Mouse (Mus musculus) spleen, postnatal 14 days (tissue): ENCODE results near the gene Ccdc24.

ENCODE experiments used
- DNase-seq, 2 experiments: peaks; one replicate each; pipeline ENCODE4 v3.0.0; 2021 to 2022; ENCODE audit warnings: low spot score in 2 of 2

Ccdc24 gene

GRCm38 (mm10) chr4:117890750-117891149 lies 18.4 kb upstream of the Ccdc24 start:
- no peak for DNase-seq

- DNase-seq = no peak
Observed at GRCm38 (mm10) chr4:117890031-117890430, 17.7 kb upstream of the Ccdc24 start.

GRCm38 (mm10) chr4:117889471-117889870 lies 17.1 kb upstream of the Ccdc24 start:
- no peak for DNase-seq

DNA sequence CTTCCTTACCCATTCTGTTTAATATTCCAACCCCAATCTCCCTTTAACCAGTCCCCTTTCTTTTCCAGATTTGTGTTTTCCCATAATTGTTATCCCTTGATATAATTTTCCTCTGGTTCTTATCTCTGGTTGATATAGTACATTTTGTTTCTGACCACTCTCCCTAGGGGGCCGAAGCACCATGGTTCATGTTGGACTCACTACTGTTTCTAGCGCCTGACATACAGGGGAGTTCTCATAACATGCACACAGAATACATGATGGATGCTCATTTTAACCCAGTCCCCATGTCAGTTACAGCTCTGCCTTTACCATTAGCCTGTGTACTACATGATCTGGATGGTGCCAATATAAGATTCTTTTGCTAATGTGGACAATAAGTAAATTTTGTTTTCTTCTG lies 15.6 kb upstream of the Ccdc24 start:
- no peak for DNase-seq

GRCm38 (mm10) chr4:117887133-117887532 lies 14.8 kb upstream of the Ccdc24 start, which contains the start of gene Atp6v0b:
Atp6v0b (minus strand) TSS chr4:117887333.
- DNase-seq = peak; percentile 85 to 92

DNA sequence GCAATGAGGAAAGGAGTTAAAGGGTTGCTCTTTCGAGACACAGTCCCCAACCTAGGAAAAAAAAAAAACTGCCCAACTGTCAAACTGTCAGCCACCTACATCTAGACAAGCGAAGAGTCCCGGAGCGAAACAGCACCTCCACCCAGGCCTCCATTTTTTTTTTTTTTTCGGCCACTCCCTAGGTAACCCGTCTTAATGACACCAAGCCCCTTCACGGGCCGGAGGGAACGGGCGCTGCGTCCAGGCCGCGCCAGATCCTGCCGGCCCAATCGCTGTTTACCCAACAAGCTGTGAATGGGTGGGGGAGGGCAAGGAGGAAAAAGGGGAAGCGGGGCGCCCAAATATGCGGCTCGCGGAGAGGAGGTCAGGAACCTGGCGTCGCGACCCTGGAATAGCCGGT lies 14.3 kb upstream of the Ccdc24 start:
- DNase-seq = peak in 1 of 2 experiments; percentile 21

GRCm38 (mm10) chr4:117885994-117886393 lies 13.6 kb upstream of the Ccdc24 start:
- DNase-seq = no peak

DNA sequence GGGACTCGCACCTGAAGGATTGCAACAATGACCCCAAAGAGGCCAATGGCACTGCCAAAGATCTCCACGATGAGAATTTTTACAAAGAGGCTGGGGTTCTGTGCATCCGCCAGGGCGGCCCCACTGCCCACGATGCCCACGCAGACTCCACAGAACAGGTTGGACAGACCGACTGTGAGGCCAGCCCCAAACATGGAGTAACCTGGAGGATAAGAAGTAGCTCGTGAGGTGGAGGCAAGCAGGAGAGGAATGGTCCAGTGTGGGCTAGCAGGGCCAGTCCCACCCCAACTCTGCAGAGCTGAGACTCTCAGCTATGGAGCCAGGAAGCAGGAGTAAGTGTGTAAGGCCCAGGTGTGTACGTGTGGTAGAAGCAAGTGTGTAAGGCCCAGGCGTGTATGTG lies 12.7 kb upstream of the Ccdc24 start:
- DNase-seq = no peak

DNA sequence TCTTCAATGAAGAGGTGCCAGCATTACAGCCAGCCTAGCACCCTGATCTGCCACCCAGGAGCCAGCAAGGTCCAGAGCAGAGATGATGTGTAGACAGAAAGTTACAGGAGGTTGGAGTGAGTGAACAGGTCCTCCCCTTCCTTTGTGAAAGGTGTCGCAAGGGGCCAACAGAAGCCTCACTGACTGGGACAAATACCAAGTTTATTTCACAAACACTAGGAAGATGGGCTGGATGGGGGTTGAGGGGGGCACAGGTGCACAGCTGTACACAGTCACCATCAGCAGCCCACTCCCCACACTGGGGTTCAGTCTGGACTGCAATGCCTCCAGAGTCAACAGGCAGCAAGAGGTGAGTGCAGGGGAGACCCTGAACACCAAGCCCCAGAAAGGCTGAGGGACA lies 11.8 kb upstream of the Ccdc24 start:
- no peak for DNase-seq

GRCm38 (mm10) chr4:117882701-117883691 lies 10.6 kb upstream of the Ccdc24 start, which contains the start of gene B4galt2:
B4galt2 (minus strand) TSS chr4:117883487.
- no peak for DNase-seq

DNA sequence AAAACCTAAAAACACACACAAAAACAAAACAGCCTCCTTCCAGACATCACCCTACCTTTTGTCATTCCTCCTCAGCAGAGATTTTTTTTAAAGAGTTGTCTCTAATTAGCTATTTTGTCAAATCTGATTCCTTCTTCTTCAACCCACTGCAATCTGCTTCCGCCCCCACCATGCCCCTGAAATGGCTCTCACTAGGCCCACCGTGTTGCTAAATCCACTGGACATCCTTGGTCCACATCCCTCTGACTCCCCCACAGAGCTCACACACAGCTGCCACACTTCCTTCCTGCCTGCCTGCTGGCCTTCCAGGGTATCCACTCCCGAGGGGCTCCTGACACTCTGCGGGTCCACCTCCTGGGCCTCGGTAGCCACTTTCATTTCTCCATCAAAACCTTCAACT lies 6.3 kb upstream of the Ccdc24 start:
- no peak for DNase-seq

GRCm38 (mm10) chr4:117878301-117878700 lies 5.9 kb upstream of the Ccdc24 start:
- no peak for DNase-seq

DNA sequence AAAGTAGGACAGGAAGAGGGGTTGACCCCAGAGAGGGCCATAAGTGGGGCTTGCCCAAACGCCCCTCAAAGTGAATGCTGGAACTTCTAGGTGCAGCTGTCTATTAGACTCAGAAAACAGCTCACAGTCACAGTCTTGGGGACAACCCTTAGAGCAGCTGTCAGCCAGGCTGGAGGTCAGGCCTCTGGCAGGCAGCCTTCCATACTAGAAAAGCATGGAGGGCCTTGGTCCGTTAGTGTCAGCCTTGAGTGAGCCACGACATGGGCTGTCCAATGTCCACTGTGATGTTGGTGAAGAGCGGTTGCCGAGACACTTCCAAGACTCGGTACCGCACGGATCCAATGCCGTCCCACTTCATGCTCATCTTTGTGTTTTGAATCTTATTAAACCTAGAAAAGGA lies 1.3 kb upstream of the Ccdc24 start:
- no peak for DNase-seq

GRCm38 (mm10) chr4:117871787-117872186 lies 570 bp downstream of the Ccdc24 start:
- DNase-seq = no peak

- DNase-seq = no peak
Observed at GRCm38 (mm10) chr4:117870437-117870836, 1.9 kb downstream of the Ccdc24 start.

DNA sequence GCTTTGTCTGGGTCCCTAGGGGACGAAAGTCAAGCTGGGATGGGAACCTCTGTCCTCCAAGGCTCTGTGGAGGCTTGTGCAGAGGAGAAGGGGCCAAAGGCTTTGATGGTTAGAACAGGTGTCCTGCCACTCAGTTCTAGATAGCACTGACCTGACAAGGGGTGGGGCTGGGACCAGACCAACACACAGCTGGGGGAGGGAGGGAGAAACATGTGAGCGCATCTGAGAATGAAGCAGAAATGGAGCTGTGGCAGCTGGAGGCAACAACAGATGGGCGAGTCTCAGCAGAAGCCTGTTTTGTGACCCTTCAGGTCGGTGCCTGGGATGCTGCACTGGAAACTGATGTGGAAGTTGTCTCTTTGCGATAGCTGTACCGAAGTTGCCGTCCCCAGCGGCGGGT lies 3.0 kb downstream of the Ccdc24 start:
- no peak for DNase-seq

GRCm38 (mm10) chr4:117867823-117868222 lies 4.5 kb downstream of the Ccdc24 start:
- DNase-seq = peak; percentile 36 to 64

GRCm38 (mm10) chr4:117867000-117867399 lies 5.4 kb downstream of the Ccdc24 start:
- no peak for DNase-seq

- peak in 1 of 2 experiments; percentile 29 for DNase-seq
Observed at GRCm38 (mm10) chr4:117866083-117866482, 6.3 kb downstream of the Ccdc24 start.

- DNase-seq = no peak
Observed at GRCm38 (mm10) chr4:117862823-117863222, 9.5 kb downstream of the Ccdc24 start.

DNA sequence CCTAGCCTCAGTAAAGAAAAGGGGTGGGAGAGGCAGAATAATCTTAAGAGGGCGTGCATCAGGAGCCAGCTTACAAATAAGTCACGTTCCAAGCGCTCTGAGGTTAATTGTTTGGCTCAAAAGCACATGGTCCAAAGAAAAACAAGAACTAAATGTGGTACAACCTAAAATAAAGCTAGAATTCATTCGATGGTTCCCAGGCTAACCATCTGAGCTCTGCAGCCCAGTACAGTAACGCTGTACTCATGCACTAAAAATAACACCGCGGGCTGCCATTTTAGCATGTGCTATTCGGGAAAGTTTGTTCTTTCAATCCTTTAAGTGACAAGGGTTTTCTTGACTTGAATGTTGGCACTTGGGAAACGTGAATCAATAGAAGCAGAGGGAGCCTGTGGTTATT lies 11.8 kb downstream of the Ccdc24 start:
- DNase-seq = no peak

- DNase-seq = peak in 1 of 2 experiments; percentile 57
Observed at GRCm38 (mm10) chr4:117858794-117859193, 13.6 kb downstream of the Ccdc24 start.

DNA sequence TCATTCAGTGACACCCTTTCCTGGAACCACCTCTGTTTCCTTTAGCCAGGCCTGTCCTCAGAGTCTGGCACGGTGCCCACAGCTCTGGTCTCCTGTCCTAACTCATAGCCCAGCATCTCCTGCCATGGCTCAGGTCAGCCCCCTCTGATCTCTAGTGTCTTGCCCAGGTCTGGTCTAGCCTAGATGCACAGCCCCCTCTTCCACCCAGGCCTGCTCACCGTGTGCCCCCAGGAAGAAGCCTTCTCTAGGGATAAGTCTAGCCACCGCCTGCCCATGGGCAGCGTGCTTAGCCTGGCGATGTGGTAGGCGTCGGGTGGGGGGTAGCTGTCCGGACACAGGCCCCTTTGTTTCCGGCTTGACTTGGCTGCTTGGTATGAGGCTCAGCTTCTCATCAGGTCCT lies 17.2 kb downstream of the Ccdc24 start:
- no peak for DNase-seq
